Mouse (Mus musculus) c-Kit-positive CD71-positive TER-119-negative erythroid progenitor cells, embryonic 14.5 days (primary cell): ENCODE results near the gene Tmem120b.

ENCODE experiments used
- DNase-seq: peaks from one replicate; pipeline ENCODE4 v3.0.0-alpha.2; 2013; ENCODE audit warnings: low read depth

Gene Tmem120b

DNA sequence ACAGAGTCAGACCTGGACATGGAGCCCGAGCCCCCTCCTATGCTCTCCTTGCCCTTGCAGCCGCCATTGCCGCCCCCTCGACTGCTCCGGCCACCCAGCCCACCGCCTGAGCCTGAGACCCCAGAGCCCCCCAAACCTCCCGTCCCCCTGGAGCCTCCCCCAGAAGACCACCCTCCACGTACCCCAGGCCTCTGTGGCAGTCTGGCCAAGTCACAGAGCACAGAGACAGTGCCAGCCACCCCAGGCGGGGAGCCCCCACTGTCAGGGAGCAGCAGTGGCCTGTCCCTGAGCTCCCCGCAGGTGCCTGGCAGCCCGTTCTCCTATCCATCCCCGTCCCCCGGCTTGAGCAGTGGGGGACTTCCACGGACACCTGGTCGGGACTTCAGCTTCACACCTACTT, 91.7 kb downstream of the Tmem120b start:
- no peak for DNase-seq

DNA sequence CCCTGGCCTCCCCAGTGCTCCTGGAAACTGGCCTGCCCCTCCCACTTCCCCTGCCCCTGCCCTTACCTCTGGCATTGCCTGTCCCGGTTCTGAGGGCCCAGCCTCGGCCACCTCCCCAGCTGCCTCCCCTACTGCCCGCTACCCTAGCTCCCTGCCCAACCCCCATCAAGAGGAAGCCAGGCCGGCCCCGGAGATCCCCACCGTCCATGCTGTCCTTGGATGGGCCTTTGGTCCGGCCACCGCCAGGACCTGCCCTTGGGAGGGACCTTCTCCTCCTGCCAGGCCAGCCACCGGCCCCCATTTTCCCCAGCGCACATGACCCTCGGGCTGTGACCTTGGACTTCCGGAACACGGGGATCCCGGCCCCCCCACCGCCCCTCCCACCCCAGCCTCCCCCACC, 92.1 kb downstream of the Tmem120b start:
- DNase-seq, result no peak

DNA sequence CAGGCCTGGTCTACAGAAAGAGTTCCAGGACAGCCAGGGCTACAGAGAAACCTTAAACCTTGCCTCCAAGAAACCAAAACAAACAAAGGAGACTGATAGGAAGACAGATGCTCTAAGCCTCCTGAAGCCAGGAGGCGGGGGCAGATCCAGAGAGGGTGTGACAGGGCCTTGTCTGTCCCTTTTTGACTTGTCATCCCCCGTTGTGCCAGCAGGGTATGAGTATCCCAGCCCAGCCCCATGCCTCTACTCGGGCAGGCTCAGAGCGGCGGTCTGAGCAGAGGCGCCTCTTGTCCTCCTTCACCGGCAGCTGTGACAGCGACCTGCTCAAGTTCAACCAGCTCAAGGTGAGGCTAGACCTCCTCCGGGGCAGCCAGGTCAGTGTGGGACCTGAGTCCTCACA, 94.7 kb downstream of the Tmem120b start:
- no peak for DNase-seq

DNA sequence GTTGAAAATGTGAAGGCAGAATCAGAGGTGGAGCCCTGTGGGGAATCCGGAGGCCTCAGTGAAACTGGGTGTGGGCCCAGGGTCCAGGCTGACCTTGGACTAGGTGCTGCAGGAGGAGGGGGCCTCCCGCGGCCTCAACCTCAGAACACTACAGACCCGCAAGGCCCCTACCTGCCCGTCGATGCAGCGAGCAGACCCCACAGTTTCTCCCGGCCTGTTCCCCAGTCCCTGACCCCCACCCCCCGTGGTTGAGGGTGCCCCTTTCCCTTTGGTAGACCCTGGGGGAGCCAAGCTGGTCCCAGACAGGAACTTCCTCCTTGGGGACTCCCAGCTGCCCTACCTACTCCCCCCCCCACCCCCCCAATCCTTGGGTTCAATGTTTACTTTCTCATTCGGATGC, 98.2 kb downstream of the Tmem120b start:
- no peak for DNase-seq
